Mouse (Mus musculus): Measurements from ENCODE around the gene Prss58. TPM values are rescaled to one million over a fixed set of nuclear protein-coding genes. Genes with fewer than 3 reads are reported as not detected.

The Prss58 gene
- not detected in 2 replicates for polyA plus RNA-seq (2015; fragmentation: Nextera tagmentation; extraction: Ambion mirVana)

DNA sequence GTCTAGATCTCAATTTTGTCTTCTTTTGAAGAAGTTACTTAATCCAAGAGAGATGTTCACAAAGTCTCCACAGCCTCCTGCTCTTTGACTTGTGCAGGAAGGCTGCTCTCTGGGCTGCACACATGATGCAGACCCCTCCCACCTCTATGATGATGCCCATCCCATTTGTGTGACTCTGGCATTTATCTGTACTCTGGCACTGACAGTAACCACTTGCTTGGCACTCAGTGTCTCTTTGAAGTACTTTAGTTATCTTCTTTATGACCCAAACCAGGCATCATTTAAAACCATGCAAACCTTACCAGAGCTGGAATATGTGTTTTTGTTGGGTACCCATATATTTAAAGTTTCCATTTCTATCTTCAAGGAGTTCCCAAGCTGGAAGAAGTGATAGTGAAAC is at the start of gene Prss58:
Gene Prss58, minus strand, starts transcription at position 101 of the 400 bp plus-strand sequence.
- Histone ChIP-seq H3K4me1 (replicated peaks) (no peaks in the 10 kb centered on the region), H3K27me3 (no peaks in the 10 kb centered on the region), H3K9ac (no peak within 1 kb of the TSS), H3K9me3 (no peaks in the 10 kb centered on the region), H3K4me2 (no peak within 1 kb of the TSS), H3K36me3 (no peaks in the 10 kb centered on the region), H3K4me3 (no peak within 1 kb of the TSS), H3K27ac (replicated peaks) (no peak within 1 kb of the TSS)
- ATAC-seq (ENCODE audit: low read depth) = no peak

DNA sequence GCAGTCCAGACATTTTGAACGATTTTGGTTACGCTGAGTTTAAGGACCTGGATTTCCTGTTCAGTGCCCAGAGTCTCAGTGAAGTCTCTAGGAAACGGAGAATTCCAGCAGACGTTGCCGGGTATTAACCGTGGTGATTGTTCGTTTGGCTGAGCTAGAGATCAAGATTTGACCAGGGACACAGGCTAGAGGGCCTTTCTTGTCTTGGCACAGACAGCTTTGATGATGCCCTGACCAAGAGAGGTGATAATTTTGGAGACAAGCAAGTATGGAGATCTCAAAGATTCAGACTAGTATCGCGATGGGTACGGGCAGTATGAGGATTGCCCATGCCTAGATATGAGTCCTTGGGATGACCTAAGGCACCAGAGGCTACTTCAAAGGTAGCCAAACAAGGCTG is 40.3 kb upstream of the Prss58 start, which contains the start of gene 1700074P13Rik:
Gene 1700074P13Rik, minus strand, starts transcription at position 101 of the 400 bp plus-strand sequence.
- no peak for ATAC-seq (ENCODE audit: low read depth)
- Histone ChIP-seq H3K27ac (replicated peaks) (no peak within 1 kb of the TSS), H3K4me3 (no peak within 1 kb of the TSS), H3K4me1 (replicated peaks) (no peaks in the 10 kb centered on the region), H3K4me2 (no peak within 1 kb of the TSS), H3K9ac (no peak within 1 kb of the TSS), H3K36me3 (no peaks in the 10 kb centered on the region), H3K9me3 (no peaks in the 10 kb centered on the region), H3K27me3 (no peaks in the 10 kb centered on the region)
- whole genome bisulfite sequencing = 92% methylated on average over 10 of the region's 10 CpGs

DNA sequence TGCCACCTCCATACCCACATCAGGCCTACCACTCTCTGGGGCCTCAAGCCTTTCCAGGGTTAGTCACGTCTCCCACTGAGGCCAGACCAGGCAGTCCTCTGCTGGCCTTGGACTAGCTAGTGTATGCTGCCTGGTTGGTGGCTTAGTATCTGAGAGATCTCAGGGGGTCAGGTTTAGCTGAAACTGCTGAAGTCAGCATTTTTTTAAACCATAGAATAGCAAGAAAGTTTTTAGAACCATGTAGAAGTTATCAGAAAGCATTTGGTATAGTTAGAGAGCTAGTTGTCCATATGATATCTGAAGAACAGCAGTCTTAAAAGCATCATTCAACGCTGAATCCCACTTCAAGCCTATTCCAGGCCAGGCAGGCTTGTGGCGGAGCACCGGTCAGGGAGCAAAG is 19.8 kb upstream of the Prss58 start:
- Histone ChIP-seq H3K27ac (replicated peaks) (no peak overlapping the region), H3K27me3 (no peaks in the 10 kb centered on the region), H3K4me3 (no peak overlapping the region), H3K36me3 (no peaks in the 10 kb centered on the region), H3K9ac (no peak overlapping the region), H3K9me3 (no peaks in the 10 kb centered on the region), H3K4me1 (replicated peaks) (no peaks in the 10 kb centered on the region), H3K4me2 (no peak overlapping the region)
- ATAC-seq (ENCODE audit: low read depth) = no peak
- 83% methylated on average over 4 of the region's 4 CpGs for WGBS

DNA sequence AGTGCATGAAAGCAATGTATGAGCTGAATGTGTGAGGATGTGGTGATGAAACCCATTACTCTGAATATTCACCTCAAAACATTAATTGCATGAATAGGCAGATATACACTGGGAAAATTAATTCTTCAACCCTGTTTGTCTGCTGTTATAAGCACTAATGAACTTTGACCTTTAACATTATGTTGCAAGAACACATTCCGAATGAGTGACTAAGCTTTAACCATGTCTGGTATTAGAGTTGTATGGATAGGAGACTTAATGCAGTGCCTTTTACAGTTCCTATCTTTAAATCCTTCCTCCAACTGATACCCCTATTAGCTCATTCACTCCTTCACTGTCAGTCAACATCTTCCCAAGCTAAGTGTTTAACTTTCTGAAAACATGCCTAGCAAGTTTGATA is 5.5 kb downstream of the Prss58 start:
- Histone ChIP-seq H3K36me3 (no peaks in the 10 kb centered on the region), H3K9ac (no peak overlapping the region), H3K4me1 (replicated peaks) (no peaks in the 10 kb centered on the region), H3K9me3 (no peaks in the 10 kb centered on the region), H3K4me3 (no peak overlapping the region), H3K4me2 (no peak overlapping the region), H3K27me3 (no peaks in the 10 kb centered on the region), H3K27ac (replicated peaks) (no peak overlapping the region)
- 94% methylated on average over 1 of the region's 1 CpGs for WGBS
- no peak for ATAC-seq (ENCODE audit: low read depth)

DNA sequence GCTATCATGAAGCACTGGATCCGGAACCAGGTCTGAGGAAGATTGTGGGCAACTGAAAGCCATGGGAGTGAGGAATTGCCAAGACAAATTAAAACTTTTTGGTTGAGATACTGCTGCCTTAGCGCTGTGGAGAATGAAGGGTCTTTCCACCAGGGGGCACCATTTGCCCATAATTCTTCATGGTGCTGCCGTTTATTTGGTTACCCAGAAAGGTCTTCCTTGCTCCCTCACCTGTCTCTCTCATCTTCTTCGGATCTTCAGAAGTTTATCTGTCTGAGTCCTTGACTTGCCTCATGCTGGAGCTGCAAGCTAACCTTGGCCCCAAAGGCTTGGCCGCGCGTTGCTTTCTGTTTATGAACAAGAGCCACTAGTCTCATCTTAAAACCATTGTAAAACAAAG is 6.6 kb downstream of the Prss58 start:
- no peaks in the 10 kb centered on the region for H3K4me1 ChIP-seq (replicated peaks)
- H3K36me3 ChIP-seq = no peaks in the 10 kb centered on the region
- H3K4me3 ChIP-seq = no peak overlapping the region
- no peak overlapping the region for H3K4me2 ChIP-seq
- no peak overlapping the region for H3K9ac ChIP-seq
- no peak overlapping the region for H3K27ac ChIP-seq (replicated peaks)
- no peak for ATAC-seq (ENCODE audit: low read depth)
- H3K9me3 ChIP-seq = no peaks in the 10 kb centered on the region
- WGBS = 40% methylated on average over 7 of the region's 7 CpGs
- no peaks in the 10 kb centered on the region for H3K27me3 ChIP-seq

DNA sequence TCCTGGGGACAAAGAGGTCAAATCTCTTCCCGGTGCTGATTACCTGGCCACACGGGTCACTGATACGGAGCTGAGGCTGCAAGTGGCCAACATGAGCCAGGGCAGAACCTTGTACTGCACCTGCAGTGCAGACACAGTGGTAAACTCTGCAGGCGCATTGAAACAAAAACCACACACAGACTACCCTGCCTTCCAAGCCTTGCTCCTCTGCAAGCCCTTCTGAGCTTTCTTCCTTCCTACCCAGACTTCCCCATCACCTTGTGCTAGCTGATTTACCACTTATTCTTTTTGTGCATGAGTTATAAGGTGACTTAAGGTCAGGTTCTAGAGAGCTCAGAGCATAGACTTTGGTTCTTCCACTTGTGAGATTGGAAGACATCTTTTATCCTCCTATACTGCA is 8.4 kb downstream of the Prss58 start:
- Histone ChIP-seq H3K27ac (replicated peaks) (no peak overlapping the region), H3K4me1 (replicated peaks) (no peaks in the 10 kb centered on the region), H3K4me3 (no peak overlapping the region), H3K27me3 (no peaks in the 10 kb centered on the region), H3K4me2 (no peak overlapping the region), H3K9me3 (no peaks in the 10 kb centered on the region), H3K36me3 (no peaks in the 10 kb centered on the region), H3K9ac (no peak overlapping the region)
- WGBS = 88% methylated on average over 4 of the region's 4 CpGs
- ATAC-seq (ENCODE audit: low read depth) = no peak

DNA sequence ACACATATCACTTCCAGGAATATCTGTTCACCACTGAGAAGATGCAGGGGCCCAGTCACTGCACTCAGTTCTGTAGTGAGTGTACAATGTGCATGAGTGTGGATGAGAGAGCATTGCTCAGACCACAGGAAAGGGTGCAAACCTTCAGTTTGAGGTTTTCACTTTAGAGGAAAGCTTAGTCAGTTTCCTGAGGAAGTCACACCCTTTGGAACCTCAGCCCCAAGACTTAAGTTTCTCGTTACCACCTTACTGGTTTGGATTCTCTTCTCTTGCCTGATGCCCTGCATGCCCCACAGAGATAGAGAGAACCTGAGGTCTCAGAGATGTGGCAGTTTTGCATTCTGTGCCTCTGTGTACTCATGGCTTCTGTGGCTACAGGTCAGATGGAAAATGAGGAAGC is 9.2 kb downstream of the Prss58 start:
- Histone ChIP-seq H3K4me1 (replicated peaks) (no peaks in the 10 kb centered on the region), H3K4me2 (no peak overlapping the region), H3K27me3 (no peaks in the 10 kb centered on the region), H3K36me3 (no peaks in the 10 kb centered on the region), H3K4me3 (no peak overlapping the region), H3K27ac (replicated peaks) (no peak overlapping the region), H3K9me3 (no peaks in the 10 kb centered on the region), H3K9ac (no peak overlapping the region)
- ATAC-seq (ENCODE audit: low read depth) = no peak
- 77% methylated on average over 1 of the region's 1 CpGs for WGBS

DNA sequence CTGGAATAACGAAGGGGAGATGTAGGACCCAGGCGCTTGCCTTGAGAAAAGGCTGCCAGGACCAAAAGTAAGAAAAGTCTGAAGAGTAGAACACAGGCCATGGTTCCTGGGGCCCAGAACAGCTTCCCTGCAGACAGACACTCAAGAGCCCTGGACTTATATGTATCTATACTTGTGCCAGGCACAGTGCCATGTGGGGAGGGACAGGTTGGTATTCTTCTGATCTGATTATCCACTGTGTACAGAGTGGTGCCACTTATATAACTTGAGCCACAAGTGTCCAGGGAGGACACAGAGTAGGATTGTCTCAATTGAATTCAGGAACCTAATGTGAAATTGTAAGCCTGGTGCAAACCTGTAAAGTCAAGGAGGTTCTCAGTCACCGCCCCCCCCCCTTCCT is 12.8 kb downstream of the Prss58 start, which contains the start of gene Moxd2:
Gene Moxd2, minus strand, starts transcription at position 101 of the 400 bp plus-strand sequence.
- no peak for ATAC-seq (ENCODE audit: low read depth)
- Histone ChIP-seq H3K27me3 (no peaks in the 10 kb centered on the region), H3K4me1 (replicated peaks) (no peaks in the 10 kb centered on the region), H3K9me3 (no peaks in the 10 kb centered on the region), H3K9ac (no peak within 1 kb of the TSS), H3K4me3 (no peak within 1 kb of the TSS), H3K36me3 (no peaks in the 10 kb centered on the region), H3K4me2 (no peak within 1 kb of the TSS), H3K27ac (replicated peaks) (no peak within 1 kb of the TSS)
- WGBS = 95% methylated on average over 3 of the region's 3 CpGs

DNA sequence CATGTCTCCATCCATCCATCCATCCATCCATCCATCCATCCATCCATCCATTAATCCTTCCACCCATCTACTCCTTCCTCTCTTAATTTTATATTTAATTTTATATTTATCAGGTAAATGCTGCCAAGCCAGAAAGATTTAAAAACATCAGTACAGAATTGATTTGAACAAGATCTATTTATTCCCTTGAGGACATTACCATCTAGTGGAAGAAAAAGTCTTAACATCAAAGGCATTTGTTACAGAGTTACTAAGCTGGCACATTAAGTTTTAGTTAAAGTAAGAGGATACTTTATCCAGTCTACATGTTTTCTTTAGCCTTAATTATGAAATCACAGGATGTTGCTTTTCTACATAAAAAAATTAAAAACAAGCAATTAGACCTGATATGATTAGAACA is 54.9 kb downstream of the Prss58 start:
- Histone ChIP-seq H3K9ac (no peak overlapping the region), H3K4me3 (no peak overlapping the region), H3K36me3 (no peaks in the 10 kb centered on the region), H3K27me3 (no peaks in the 10 kb centered on the region), H3K4me1 (replicated peaks) (no peaks in the 10 kb centered on the region), H3K4me2 (no peak overlapping the region), H3K27ac (replicated peaks) (no peak overlapping the region), H3K9me3 (no peaks in the 10 kb centered on the region)
- ATAC-seq (ENCODE audit: low read depth) = no peak

Other genes with a start within 250 kb of the Prss58 start
- not detected in 2 replicates for gene Moxd2, start 12.9 kb downstream of the Prss58 start, polyA plus RNA-seq (2015; fragmentation: Nextera tagmentation; extraction: Ambion mirVana)
- gene 1700074P13Rik, start 40.2 kb upstream of the Prss58 start, polyA plus RNA-seq (2015; fragmentation: Nextera tagmentation; extraction: Ambion mirVana) = not detected in 2 replicates
- not detected in 2 replicates for gene Gm4744, start 51.5 kb upstream of the Prss58 start, polyA plus RNA-seq (2015; fragmentation: Nextera tagmentation; extraction: Ambion mirVana)
- not detected in 2 replicates for gene 1810009J06Rik, start 64.4 kb upstream of the Prss58 start, polyA plus RNA-seq (2015; fragmentation: Nextera tagmentation; extraction: Ambion mirVana)
- not detected in 2 replicates for gene Gm2663, start 99.1 kb upstream of the Prss58 start, polyA plus RNA-seq (2015; fragmentation: Nextera tagmentation; extraction: Ambion mirVana)
- not detected in 2 replicates for gene 2210010C04Rik, start 135.1 kb upstream of the Prss58 start, polyA plus RNA-seq (2015; fragmentation: Nextera tagmentation; extraction: Ambion mirVana)

Data from neural tube, embryonic 13.5 days (tissue).